Mouse (Mus musculus) subcutaneous adipose tissue, adult 2 months (tissue): ENCODE measurements around the gene Gm20388. TPM values are rescaled to one million over a fixed set of nuclear protein-coding genes. Genes with fewer than 3 reads are reported as not detected.

Source experiments
- polyA plus RNA-seq: library from polyadenylated mRNA; depleted of rRNA; stranded (reverse); fragments of >200 nt; gene quantifications from 2 replicates; pipeline ENCODE4 v1.2.3, GENCODE M21; 2012; ENCODE audit warnings: low replicate concordance; rRNA removed

The Gm20388 gene
- 85.6 and 143 TPM in 2 replicates for polyA plus RNA-seq

DNA sequence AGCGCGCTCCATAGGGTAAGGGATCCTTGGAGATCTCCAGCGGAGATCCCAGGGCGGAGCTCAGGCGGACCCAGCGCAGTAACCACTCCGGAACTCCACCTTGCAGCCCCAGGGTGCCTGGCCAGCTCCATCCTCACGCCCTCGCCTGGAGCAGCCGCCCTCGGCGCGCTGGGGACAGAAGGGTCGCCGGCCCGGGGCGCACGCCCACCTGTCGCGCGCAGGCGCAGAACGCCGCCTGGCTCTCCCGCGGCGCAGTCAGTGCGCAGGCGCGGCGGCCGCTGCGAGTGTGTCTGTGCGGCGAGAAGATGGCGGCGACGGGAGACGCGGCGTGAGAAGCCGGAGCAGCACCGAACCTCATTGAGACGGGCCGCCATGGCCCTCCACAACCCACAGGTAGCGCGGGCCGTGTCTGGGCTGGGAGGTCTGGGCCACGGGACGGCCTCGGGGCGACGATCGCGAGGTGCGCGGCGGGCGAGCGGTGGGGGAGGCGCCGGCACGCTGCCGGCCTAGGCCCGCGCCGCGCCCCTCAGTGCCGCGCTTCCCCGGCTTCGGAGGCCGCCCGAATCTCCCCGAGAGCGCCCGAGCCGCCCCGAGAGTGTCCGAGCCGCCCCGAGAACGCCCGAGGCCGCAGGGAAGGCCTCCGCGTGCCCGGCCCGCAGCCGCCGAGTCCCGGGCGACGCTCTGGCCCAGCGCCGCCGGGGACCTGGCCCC lies at the start of gene Gm20388:
Gene Gm20388, plus strand, starts transcription at position 295 of the 711 bp plus-strand sequence.

DNA sequence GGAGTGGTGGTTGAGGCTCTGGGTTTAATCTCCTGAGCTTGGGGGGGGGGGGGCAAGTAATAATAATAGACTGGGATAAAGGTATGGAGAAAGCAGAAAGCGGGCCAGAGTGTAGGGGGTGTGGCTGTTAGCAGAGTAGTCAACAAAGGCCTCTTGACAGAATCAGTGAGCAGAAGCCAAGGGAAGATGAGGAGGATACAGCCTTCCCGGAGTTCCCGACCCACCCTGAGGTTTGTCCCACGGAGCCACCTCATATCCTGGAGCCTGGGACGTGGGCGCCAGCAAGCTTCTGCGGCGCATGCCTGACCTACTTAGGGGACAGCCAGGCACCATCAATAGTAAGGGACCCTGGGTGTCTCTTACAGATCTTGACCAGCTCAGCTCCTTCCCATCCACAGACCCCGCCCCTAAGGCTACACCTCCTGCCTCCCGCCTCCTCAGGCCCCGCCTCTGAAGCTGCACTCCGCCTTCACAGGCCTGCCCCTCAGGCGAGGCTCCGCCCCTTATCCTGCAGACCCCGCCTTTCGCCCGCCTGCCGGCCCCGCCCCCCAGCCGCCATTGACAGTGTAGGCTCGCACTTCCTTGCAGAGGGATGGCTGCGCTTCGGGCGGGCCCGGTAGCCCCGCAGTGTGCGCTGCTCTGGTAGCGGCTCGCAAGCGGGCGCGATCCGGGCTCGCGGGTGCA lies 48.8 kb upstream of the Gm20388 start, which contains the start of gene Klhl36:
Gene Klhl36, plus strand, starts transcription at position 561 of the 684 bp plus-strand sequence.

DNA sequence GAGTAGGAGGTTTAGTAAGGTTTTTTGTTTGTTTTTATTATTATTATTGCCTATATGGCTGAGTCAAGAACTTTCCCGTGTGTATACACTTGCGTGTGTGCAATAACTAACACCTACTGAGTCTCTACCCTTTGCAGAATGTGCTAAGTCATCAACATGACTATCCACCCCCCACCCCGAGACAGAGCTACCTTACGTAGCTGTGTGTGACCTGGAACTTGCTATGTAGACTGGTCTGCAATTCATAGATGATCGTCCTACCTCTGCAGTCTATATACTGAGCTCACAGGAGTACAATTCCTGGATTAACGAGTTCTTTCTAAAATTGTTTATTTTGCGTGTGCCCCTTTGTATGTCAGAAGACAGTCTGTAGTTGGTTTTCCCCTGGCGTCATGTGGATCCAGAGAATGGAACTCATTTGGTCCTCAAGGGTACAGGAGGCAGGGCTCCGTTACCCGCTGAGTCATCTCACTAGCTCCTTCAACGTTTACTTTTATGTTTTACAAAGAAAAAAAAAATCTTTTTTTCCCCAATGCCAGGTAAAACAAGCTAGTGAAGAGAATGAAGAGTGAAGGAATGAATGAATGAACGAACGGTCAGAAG lies 596 bp upstream of the Gm20388 start, which contains the start of gene Usp10:
Gene Usp10, plus strand, starts transcription at position 417 of the 603 bp plus-strand sequence.

GRCm38 (mm10) chr8:119992249-119992648 lies 81.6 kb downstream of the Gm20388 start, which contains the start of gene Crispld2:
TSS of gene Crispld2 (plus strand) at chr8:119992438.

GRCm38 (mm10) chr8:120101068-120101972 lies 190.7 kb downstream of the Gm20388 start, which contains the start of gene Zdhhc7:
TSS of gene Zdhhc7 (minus strand) at chr8:120101482.

GRCm38 (mm10) chr8:120113758-120114255 lies 203.2 kb downstream of the Gm20388 start, which contains the start of gene 6430548M08Rik:
TSS of gene 6430548M08Rik (plus strand) at chr8:120114152.

GRCm38 (mm10) chr8:120177318-120178123 lies 266.9 kb downstream of the Gm20388 start, which contains the start of gene Fam92b:
TSS of gene Fam92b (minus strand) at chr8:120177466.

GRCm38 (mm10) chr8:120227891-120228591 lies 317.4 kb downstream of the Gm20388 start, which contains the start of gene Gse1:
TSS of gene Gse1 (plus strand) at chr8:120228456.

DNA sequence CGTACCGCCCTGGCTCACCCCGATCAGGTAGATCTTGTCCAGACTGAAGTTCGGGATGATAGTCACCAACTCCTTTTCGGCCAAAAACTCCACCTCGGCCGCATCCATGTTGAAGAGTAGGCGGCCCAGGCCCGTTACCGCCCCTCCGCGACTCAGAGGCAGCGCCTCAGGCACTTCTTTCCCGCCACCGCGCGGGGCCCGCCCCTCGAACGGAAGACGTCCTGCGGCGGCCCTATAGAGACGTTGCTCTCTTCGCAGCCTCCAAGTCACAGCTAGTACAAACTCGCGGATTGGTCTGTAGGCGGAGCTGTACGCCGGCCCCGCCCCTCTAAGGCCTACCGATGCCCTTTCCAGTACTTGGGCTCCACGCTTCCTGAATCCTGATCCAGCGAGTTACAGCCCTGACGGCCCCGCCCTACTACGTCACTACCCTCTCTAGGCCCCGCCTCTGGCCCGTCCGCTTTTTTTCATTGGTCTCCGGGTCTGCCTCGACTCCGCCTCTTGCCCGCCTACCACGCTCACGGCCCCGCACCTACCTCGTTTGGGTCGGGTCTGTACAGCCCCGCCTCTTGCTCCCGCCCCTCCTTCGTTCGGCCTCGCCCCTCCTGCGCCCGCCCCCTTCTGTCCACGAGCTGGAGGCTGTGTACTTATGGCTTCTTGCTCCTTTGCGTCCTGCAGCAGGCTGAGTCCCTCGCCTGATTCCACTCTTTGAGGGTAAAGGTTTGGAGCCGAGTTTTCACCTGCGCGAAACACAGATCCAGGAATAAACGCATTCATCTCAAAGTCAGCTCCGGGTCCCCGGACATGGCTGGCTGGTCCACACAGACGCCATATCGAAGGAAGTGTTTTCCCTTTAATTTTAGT lies 678.5 kb downstream of the Gm20388 start, which contains the start of gene Gins2:
Gene Gins2, minus strand, starts transcription at position 397 of the 864 bp plus-strand sequence.

GRCm38 (mm10) chr8:120647532-120647931 lies 736.9 kb downstream of the Gm20388 start, which contains the start of gene 1190005I06Rik:
TSS of gene 1190005I06Rik (minus strand) at chr8:120647632.

DNA sequence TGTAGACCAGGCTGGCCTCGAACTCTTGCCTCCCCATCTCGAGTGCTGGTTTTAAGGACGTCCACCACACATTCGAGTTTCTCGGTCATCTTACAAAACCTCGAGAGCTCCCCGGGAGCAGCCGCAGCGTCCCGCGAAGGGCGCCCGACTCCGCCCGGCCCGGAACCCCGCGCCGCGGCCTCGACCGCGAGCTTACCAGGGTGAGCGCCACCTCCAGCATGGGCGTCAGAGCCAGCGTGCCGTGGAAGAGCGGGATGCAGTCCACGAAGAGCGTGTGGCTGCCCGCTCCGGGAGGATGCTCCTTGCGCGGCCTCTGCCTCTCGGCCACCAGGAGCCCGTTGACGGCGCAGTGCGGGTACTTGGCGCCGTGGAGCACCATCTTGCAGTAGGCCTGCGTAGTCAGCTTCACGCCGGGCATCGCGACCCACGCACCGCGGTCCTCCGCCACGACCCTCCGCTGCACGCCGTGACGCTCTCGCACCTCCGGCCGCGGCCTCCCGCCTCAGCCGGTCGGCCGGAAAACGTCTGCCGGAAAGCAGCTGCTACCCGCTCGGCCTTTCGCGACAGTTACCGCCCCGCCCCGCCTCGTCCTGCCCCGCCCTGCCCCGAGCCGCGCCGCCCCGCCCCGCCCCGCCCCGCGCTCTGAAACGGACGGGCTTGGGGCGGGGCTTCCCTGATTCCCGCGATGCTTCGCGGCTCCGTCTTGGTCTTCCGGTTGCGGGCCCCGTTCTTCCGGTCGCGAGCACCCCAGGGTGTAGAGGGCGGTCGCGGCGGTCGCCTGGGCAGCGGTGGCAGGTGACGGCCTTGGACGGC lies 757.1 kb downstream of the Gm20388 start, which contains the start of the genes Gm27021 and Cox4i1:
Gene Gm27021, minus strand, starts transcription at position 519 of the 813 bp plus-strand sequence.
Gene Cox4i1, plus strand, starts transcription at position 662 of the 813 bp plus-strand sequence.

DNA sequence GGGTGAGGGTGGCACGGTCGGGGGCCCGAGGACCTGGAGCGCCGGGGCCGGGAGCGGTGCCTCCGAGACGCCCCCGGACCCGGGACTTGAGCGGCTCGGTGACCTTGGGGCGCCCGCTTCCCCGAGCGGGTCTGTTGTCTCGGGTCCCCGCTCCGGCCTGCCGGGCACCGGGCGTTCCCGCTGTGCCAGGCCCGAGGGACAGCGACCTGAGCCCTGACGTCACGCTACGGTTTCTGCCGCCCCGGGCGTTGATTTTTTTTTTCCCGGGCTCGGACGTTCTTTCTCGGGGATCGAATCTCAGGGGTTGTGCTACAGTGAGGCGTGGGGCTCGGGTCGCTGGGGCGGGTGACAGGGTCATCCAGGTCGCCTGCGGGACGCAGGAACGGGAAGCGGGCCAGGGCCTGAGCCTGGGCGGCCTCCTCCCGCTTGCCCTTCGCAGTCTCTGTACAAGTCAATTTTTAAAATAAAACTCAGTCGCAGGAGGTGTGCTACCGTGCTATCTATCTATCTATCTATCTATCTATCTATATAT lies 757.8 kb downstream of the Gm20388 start, which contains the start of gene Emc8:
Gene Emc8, minus strand, starts transcription at position 200 of the 532 bp plus-strand sequence.

DNA sequence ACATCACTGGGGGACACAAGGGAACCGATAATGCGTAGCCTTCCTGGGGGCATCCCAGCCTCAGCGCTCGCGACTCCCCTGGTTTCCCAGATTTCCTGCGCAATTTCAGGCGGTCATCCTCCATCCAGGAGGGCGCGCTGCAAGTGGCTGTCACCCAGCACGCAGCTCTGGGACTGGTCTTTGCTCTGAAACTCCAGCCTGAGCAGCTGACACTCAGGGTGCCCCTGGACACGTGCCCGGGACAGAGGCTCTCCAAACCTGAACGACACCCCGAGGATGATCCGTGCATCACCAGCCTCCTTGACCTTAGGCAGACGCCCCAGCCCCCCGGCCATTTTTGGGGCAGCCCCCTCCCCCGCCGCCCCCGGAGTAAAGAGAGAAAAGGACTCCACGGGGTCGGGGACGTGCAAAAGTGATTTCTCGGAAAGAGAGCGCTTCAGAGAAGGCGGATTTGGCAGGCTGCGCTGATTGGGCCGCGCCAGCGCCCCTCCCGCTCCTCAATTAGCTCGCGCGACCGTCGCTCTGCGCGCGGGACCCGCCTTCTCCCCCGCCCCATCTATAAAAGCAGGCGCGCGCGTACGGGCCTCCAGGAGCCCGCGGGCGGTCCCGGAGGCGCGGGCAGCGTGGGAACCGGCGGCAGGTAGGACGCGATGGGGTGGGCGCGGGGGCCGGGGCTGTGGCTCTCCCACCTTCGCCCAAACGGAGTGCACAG lies 825.3 kb downstream of the Gm20388 start, which contains the start of gene Irf8:
Gene Irf8, plus strand, starts transcription at position 589 of the 712 bp plus-strand sequence.

DNA sequence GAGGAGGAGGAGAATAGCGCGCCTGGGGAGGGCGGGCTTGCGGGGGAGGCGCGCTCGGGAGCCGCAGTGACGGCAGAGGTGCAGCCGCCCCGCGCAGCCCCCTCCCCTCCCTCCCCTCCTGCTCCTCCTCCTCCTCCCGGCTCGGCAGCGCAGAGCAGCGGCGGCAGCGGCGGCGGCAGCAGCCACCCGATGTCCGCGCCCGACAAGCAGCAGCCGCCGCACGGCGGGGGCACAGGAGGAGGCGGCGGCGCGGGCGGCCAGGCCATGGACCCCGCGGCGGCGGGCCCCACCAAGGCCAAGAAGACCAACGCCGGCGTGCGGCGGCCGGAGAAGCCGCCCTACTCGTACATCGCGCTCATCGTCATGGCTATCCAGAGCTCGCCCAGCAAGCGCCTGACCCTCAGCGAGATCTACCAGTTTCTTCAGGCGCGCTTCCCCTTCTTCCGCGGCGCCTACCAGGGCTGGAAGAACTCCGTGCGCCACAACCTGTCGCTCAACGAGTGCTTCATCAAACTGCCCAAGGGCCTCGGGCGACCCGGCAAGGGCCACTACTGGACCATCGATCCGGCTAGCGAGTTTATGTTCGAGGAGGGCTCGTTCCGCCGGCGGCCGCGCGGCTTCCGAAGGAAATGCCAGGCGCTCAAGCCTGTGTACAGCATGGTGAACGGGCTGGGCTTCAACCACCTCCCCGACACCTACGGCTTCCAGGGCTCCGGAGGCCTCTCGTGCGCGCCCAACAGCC lies 1173.7 kb downstream of the Gm20388 start, which contains the start of gene Foxf1:
Gene Foxf1, plus strand, starts transcription at position 177 of the 742 bp plus-strand sequence.

GRCm38 (mm10) chr8:121107668-121108656 lies 1197.3 kb downstream of the Gm20388 start, which contains the start of gene Mthfsd:
TSS of gene Mthfsd (minus strand) at chr8:121108392.

